Mouse (Mus musculus) urinary bladder, adult 18-20 months (tissue): ENCODE results near the gene Csgalnact2.

Experiments
- DNase-seq, 2 experiments: peaks; one replicate each; pipeline ENCODE4 v3.0.0; 2022; ENCODE audit warnings: low spot score in 2 of 2, mixed read lengths in 2 of 2

Gene Csgalnact2

DNA sequence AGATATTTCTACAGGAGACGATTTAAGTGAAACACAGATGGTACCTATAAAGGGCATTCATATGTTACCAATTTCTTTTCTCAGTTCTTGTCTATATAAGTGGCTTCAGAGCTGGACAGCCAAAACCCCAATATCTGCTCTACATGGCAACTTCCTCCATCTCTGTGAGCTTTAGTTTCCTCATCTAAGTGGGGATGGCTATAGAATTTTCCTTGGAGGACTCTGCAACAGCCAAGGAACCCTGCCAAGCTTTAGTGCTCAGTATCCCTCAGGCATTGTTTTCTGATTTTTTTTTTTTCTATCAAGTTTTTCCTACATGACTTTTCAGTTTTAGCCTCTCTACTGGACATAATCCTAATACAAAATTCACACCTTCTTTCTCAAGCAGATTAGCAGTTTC, 4.5 kb downstream of the Csgalnact2 start:
- DNase-seq = no peak

DNA sequence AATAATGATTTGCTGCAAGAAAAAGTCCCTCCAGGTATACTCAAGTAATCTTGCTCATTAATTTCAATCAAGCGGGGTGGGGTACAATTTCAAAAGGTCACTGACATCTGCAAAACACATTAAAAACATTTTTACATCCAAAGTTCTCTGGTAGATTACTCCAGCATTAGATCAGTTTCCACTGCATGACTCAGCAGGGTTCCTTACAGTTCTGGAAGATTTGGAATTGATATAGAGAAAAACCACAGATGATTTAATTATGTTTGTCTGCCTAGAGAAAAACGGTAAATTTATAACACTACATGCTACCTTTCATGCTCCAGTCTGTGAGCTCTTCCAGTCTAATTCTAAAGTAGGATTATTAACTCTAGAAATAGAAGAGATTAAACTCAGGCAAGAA, 8.9 kb downstream of the Csgalnact2 start:
- DNase-seq = no peak

DNA sequence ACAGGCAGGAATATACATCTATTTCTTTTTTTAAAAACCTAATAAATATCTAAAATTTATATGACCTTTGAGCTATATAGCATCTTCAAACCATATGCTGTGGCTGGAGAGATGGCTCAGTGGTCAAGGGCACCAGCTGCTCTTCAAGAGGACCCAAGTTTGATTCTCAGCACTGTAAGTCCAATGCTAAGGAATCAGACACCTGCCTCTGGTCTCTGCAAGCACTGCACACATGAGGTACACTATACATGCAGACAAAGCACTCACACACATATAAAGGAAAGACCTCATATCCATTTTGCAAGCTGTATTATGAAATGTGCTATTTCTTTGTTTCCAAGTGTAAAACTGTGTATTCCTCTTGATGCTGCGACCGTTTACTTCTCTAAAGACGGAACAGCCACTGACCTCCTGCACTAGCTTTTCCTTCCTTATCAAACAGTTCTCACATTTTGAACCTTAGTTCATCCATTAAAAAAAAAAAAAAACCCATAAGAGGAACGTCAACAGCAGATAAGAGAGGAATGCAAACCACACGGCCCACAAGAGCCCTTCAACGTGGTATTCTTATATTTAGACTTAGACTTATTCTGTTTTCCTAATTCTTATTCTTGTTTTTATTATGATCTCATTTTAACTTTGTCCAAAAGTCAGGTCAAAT, 11.0 kb downstream of the Csgalnact2 start:
- no peak for DNase-seq

DNA sequence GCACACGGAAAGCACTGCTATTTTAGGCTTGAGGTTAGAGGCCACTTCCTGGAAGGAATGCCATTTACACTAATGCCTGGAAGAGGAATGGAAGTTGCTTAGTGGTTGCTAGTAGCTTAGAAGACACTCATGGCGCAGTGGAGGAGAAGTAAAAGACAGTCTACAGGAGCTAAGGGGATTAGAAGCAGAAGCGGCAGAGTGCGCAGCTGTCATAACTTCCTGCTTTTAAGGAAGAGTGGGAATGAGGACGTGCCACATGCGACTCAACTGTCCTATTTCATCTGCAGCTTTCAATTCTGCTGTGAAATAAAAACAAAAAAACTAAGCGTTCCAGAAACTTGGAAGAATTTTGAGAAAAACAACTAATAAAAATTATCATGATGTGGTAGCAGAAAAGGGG, 11.7 kb downstream of the Csgalnact2 start:
- DNase-seq = no peak

DNA sequence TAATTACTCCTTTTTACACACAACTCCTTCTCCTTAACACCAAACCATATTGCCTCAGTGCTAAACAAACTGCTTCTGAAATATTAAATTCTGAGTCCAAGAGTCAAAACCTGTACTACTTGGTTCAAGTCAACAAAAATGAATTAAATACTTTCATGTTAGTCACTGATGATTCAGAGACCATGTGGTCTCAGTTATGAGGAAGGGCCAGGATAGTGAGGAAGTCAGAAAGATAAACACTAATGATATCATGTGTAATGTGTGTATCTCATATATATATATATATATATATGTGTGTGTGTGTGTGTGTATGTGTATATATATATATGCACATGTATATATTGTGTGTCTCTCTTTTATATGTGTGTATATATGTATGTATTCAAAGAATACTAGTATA, 12.4 kb downstream of the Csgalnact2 start:
- no peak for DNase-seq

DNA sequence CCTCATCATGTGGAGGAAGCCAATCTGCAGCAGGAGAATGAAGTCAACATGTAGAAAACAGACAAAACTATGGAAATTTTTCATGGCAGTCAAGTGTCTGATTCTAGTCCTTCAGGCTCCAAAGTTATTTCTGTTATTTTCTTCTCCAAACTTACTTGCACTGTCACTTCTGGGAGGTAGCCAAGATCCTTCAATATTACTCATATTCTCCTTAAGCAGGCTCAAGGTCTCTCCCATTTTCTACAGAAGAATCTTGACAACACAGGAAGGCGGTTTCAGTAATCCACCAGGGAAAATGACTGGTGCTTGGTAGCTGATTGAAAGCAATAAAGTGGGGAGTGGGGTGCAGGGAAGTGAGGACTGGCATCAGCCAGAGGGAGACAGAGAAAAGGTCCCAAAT, 16.2 kb downstream of the Csgalnact2 start:
- DNase-seq = no peak

DNA sequence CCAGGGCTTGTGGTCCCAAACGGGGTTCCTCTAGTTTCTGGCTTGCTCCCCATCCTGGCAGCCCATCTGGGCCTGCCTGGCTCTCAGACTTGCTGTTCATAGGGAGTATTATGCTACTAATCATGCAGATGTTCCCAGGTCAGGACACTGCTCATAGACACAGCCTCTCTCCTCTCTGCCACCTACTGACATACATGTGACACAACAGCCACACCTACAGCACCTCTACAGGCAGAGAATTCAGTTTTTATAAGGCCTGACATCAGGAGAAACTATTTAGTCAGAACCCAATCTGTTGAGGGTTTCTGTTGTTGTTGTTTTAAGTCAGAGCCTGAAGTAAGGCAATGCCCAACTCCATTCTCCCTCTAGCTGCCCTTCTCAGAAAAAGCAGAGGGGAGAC, 27.1 kb downstream of the Csgalnact2 start:
- no peak for DNase-seq

DNA sequence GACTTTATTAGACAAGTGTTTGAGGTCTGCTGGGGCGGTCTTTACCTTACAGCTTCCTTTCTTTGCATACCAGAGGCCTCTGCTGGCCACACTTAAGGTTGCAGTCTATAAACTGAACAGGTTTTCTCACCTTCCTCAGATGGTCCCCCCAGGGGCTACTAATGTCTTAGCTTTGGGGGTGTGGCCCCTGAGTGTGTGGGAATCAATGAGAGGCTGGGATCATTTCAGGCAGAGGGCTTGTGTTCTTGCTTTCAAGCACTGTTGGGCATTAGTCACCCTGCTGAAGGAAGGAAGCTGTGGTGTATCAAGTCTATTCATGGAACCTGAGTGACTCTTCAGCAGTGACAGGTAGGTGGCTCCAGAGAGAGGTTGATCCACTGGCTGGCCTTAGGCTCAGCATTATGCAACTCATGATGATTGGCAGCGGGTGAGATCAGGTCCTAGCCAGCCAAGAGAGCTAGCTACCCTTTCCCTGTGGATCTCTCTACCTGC, 39.6 kb downstream of the Csgalnact2 start:
- peak in 1 of 2 experiments; percentile 7 for DNase-seq

DNA sequence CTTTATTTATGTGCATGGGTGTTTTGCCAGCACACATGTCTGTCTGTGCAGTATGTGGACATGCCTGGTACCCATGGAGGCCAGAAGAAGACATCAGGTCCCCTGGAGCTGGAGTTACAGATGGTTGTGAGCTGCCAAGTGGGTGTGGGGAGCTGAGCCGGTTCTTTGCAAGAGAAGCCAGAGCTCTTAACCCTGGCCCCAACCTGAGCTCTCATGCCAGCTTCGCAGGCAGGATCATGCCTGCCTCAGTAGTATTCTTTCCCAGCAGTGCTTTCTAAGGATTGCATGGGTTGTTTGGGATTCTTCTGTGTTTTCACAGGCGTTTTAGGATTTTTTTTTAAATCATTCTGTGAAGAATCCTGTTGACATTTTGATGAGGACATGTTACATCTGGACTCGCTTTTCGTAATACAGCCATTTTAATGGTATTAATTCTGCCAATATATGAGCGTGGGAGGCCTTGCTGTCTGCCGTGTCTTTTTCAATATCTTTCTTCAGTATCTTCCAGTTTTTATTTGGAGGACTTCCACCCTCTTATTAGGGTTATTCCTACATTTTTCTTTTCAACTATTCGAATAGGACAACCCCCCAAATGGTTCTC, 41.1 kb downstream of the Csgalnact2 start:
- no peak for DNase-seq

DNA sequence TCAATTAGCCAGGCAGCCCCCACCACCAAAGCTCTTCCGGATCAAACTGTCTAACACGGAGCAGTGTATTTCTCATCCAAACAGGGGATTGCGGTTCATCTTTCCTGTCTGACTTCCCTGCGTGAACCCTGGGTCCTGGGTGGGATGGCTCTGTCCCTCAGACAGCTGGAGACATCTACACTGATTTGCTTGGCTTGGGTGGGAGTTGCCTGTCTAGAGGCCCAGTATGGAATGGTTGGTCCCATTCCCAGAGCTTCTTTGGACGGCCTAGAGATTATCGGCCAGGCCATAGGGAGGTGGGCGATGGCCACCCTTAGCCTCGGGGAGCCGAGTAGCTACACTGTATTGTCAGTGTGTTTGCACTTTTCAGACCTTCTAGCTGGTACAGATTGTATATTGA, 48.1 kb downstream of the Csgalnact2 start:
- no peak for DNase-seq

DNA sequence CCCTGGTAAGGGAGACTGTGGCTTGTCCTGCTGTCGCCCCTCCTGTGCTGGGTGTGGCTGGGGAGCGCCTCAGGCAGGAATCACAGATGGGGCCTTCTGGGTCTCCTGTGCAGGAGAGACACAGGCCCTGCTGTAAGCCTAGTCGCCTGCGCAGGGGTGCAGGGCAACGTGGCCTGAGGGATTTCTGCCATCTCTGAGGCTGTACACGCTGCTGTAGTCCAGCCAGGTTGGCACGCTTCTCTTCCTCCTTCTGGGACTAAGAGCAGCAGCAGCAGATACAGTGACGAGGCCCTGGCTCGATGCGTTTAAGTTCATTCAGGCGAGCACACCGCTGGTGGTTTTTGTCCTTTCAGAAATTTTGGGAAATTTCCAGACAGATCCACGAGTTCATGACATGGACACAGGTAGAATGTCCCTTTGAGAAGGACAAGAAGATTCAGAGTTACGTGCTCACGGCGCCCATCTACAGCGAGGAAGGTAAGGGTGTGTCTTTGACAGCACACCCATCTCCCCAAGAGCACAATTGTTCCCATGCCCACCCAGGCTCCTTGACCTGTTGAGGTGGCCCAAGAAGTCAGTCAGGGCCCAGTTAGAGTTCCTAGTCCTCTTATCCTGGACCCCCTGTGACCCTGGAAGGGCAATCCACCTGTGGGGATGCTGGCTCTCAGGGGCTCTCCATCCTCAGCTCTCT, 50.0 kb downstream of the Csgalnact2 start:
- DNase-seq = no peak

DNA sequence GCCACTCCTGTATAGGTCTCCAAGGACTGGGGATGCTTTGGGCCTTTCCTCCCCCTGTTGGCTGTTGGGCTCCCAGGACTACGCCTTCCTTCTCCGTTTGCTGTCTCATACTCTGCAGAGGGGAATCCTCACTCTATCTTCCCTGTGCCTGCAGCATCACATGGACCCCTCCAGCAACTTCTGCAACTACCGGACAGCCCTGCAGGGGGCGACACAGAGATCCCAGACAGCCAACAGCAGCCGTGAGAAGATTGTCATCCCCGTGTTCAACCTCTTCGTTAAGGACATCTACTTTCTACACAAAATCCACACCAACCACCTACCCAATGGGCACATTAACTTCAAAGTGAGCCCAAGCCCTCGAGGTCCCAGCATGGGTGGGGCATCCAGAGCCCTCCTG, 51.0 kb downstream of the Csgalnact2 start:
- DNase-seq = no peak

DNA sequence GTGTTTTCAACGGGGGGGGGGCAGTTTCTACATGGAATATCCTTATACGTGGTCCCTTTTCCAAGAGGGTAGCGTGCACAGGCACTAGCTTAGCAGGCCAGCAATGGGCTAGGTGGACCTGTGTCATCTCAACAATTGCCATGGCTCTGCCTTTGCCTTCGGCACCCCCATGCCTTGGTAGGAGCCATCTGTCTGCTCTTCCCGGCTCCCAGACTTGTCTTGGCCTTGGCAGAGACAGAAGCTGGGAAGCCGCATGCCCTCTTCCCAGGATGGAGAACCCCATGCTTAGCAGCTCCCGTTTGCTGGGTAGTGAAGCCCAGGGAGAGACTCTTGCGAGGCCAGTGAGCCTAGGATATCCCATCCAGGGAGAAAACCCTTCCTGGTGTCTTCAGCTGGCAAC, 54.3 kb downstream of the Csgalnact2 start:
- no peak for DNase-seq

DNA sequence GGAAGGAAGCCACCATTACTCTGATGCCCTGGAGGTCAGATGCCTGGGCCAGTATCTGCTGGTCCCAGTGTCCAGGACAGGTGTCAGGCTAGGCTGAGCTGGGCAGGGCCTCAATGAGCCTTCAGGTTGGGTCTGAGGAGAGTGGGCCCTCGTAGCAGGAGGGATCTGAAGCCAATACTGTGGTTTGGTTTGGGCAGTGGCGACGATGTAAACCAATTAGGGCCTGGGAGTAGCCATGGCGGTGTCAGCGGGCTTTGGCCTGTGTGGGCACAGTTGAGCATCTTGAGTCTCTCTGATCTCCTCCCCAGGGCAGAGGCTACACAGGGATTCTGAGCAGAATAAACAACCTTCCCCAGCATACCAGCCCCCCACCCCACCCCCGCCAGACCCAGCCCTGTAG, 55.3 kb downstream of the Csgalnact2 start:
- no peak for DNase-seq

DNA sequence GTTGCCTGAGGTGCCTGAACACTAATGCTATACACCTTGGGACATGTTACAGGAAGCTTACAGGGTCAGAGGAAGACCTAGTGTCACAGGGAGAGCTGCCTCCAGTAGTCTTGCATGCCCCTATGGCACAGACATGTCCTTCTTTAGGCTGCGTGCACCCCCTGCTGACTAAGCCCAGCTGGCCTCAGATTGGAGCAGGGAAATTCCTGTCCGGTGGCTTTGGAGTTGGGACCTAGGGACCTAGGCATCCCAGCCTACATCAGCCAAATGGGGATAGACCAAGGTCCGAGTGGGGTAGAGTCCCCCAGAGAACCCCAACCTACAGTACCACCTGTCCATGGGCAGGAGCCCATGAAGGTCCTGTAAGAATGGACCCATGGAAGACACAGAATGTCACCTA, 56.6 kb downstream of the Csgalnact2 start:
- DNase-seq = no peak

DNA sequence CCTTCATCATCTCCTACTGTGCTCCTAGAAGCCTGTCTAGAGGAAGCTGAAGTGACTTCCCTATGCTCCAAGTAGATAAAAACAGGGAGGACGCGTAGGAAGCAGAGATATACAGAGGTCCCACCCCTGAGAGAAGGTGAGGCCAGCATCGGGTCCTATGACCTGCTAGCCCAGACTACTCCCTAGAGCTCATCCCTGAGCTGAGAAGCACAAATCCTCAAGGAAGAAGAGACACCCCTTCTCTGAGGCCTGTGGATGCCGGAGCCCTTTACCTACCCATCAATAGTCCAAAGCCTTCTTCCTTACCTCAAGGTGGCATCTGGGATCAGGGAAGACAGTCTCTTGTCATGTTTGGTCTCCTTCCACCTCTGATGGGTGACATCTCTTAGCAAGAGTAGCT, 58.2 kb downstream of the Csgalnact2 start:
- DNase-seq = no peak

DNA sequence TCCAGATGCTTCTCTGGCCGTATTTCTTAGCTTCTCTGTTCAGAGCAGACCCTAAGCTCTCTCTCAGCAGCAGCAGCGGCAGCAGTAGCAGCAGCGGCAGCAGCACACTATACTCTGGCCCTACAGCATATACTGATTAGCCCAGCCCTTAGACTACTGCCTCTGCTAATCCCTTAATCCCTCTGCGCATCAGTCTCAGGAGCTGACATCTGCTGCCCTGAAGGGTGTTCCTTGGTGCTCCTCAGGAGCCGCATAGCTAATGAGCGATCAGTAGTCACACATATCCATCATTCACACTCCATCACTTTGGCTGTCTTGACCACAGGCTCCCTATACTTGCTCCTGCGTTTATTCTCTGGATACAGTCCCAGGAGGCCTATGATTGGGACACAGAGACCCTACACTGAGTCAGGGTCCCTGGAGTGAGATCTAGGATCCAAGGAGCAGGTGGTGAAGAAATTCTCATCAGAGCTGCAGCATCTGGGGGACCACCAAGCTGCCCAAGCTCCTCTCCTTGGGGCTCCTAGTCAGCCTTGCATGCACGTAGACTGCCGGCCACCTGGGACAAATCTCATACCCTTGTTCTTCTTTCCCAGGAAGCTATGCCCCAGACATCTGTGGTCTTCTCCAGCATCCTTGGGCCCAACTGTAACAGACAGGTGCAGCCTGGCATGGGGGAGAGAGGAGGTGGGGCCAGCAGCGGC, 59.0 kb downstream of the Csgalnact2 start:
- no peak for DNase-seq

DNA sequence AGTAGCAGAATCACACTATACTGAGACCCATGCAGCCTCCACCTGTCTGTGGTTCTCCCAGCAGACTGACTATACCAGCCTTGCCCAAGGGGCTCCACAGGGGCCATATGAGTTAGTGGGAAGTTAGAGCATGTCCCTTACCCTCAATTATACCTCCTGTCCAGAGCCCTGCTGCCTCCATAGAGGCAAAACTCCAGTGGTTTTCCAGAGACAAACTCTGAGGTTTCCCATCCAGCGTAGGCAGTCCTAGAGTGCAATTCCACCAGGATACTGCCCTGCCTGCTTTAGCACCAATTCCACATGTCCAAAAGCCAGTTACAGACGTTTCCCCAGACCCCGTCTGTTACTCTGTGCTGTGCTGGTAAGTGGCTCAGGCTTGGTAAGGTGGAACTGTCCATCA, 59.6 kb downstream of the Csgalnact2 start:
- no peak for DNase-seq

DNA sequence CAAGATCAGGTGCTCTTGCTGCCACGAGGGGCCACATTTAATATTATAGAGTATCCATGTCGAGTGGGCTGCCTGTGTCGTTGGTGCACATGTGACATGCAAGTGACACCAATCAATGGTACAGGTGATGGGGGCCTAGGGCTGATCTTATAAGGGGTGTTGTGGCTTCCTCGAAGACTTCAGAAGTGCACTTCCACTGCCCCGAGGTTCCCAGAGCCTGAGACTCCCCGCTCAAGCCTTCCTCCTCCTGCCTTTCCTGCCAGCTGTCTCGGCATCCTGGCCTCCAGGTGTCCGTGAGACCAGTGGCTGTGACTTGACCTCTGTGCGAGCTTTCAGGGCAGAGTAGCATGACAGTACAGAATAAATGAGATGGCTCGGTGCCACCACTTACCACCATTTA, 60.2 kb downstream of the Csgalnact2 start:
- DNase-seq = no peak

DNA sequence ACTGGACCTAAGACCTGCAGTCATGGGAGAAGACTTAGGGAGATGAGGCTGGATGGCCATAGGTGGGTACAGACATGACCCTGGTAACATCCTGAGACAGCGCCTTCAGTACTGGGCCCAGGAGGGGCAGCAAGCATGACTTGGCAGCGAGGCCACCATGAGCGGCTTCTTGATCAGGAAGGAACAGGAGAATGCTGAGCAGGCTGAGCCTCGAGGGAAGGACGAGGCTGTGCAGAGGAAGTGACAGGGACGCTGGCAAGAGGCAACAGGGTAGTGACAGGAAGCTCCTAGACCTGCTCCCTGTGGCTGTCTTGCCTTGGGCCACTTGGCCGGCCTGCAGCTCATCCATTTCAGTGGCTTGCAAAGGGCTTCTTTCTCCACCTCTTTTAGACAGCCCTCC, 61.5 kb downstream of the Csgalnact2 start:
- no peak for DNase-seq

DNA sequence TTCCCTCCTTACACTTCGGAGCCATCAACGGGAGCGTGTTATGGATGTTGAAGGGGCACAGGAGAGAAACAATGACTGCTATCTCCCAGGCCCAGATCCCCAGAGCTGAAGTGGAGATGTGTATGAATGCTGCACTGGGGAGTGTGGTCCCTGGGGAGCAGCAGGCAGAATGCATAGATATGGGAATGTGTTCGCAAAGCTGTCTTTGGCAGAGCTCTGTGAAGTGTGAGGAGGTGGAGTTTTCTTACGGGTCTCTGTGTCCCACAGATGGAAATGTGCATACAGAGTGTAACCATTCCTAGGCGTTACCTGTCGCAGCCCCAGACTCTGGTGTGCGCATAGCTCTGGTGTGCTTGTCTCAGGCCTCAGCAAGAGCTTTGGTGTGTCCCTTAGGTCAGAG, 62.2 kb downstream of the Csgalnact2 start:
- DNase-seq = no peak

DNA sequence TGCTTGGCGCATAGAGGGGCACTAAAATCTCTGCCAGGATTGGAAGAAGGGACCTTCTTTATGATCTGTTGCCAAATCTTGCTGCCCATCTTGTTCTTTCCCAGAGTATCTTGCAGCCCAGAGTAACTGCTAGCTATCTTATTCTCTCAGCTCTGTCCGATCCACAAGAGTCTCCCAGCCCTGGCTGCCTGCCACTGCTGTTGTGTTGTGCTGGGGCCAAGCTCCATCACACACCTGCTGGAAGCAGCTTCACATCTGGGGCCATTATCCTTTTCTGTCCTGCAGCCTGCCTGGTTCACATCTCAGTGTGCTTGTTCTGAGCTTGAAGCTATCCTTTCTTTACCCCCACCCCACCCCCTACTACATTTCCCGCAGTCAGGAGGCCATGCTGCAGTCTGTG, 62.7 kb downstream of the Csgalnact2 start:
- DNase-seq = no peak

DNA sequence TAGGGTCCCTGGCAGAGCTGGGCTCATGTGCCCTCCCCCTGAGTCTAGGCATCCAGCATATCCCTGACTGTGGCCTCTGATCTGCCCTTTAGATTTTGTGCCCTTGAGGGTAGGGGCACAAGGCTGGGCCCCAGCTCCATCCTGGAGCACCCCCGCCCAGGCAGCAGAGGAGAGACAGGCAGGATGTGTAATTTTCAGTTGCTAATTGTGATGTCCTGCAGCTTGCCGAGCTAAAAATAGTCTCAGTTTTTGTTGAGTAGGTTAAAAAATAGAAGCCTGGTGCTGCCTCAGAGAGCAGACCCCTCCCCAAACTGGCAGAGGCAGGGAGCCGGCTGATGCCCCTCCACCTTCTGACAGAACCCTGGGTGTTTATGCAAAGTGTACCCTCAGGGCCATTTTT, 64.8 kb downstream of the Csgalnact2 start:
- DNase-seq = no peak
